Mouse (Mus musculus) heart, adult 8-10 months (tissue): ENCODE measurements around the gene Igbp1. TPM values are rescaled to one million over a fixed set of nuclear protein-coding genes. Genes with fewer than 3 reads are reported as not detected.

Experiments
- DNase-seq: peaks from one replicate; pipeline ENCODE4 v3.0.0; 2022; ENCODE audit warnings: low spot score
- total RNA-seq, 4 experiments: library from RNA; stranded (reverse); gene quantifications; 2 replicates each; pipeline ENCODE4 v1.2.4; 2022

Igbp1 gene
- total RNA-seq = 10 to 100 TPM; 38.5 to 44.6 (median 42.8) TPM

GRCm38 (mm10) chrX:100494068-100494978, at the start of gene Igbp1:
Igbp1 (plus strand) TSS chrX:100494291.
- peak; percentile 87 for DNase-seq

GRCm38 (mm10) chrX:100468047-100468446, 26.0 kb upstream of the Igbp1 start:
- DNase-seq = no peak

- DNase-seq = no peak
These were observed 24.0 kb upstream of the Igbp1 start for GRCm38 (mm10) chrX:100470126-100470525.

- peak; percentile 26 for DNase-seq
These were observed 22.6 kb upstream of the Igbp1 start for GRCm38 (mm10) chrX:100471491-100471890.

- peak; percentile 6 for DNase-seq
These were observed 18.4 kb upstream of the Igbp1 start for GRCm38 (mm10) chrX:100475569-100476223.

DNA sequence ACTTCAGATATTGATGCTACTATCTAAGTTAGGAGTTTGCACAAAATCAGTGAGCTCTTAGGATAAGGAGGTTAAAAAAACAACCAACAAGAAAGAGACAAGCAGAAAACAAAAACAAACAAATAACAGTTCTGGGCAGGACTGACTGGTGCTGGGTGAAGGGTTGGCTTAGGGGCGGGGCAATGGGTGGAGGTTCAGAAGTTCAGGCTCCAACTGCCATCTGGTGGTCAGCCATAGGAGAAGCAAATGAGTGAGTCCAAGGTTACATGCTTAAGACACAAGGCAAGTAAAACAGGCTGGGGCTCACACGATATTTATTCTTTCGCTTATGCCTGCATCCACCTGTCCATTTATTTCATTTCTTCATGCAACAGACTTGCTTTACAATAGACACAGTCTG, 13.8 kb upstream of the Igbp1 start:
- DNase-seq = peak; percentile 49

DNA sequence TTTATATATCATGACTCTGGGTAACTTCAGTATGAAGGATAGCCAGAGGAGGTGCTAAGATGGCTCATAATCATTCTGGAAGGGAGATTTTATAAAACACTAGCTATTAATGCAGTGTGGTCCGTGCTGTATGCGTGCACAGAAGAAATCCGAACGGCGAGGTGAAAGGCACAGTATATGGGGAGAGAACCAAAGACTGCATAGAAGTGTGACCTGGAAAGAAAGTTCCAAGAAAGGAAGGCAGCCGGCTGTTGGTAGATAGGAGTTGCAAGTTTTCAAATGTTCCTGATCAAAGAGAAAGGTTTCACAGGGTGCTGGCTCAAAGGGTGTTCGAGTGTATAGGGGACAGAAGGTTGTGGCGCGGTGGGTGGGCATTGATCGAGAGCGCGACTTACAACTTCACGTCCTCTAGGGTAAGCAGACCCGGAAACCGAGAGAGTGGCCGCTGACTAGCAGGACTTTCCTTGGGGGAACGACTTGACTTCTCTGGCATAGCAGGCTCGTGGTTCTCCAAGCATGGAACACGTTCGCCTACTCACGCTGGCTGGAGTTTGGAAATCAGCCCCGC, 507 bp upstream of the Igbp1 start:
- DNase-seq = no peak

DNA sequence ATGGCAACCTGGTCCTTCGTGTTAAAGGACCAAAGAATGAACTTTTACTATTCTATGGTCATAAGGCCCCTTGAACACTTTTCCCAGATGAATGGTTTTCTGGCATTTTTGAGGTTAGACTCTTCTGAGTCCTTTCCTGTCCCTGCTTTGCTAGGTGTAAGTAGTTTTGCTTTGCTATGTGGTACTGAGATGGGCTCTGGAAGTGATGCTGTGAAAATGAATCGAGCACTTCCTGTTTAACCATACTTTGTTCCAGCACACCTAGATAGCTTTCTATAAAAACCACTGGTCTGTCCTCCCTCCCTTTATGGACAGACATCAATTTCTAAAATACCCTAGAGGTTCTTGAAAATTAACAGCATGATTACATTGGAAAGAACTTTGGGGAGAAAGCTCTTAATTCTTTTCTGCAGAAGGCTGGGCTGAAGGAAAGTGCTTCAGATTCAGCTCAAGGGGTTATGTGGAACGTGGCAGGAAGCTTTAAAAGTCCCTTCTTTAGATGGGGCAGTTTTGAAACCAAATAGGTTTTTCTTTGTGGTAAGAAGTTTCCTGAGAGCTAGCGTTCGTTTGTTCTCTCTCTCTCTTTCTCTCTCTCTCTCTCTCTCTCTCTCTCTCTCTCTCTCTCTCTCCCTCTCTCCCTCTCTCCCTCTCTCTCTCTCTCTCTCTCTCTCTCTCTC, 10.2 kb downstream of the Igbp1 start:
- no peak for DNase-seq

DNA sequence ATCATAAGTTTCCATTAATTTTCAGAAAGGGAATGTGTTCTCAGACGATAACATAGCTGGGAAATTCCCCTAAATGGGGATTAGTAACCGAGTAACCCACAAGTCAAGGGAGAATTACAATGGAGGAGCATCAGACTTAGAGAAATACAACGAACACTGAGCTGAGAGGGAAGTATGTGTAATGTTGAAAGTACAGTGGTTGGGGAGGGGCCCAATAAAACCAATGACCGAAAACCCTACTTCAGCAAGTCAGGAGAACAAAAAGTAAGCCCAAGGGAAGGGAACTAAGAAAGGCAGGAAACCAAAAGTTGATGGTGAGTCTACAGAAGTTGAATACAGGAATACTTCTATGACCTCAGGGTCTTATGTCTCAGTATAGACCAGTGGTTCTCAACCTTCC, 14.1 kb downstream of the Igbp1 start:
- DNase-seq = peak; percentile 1

GRCm38 (mm10) chrX:100509921-100510320, 15.8 kb downstream of the Igbp1 start:
- no peak for DNase-seq

DNA sequence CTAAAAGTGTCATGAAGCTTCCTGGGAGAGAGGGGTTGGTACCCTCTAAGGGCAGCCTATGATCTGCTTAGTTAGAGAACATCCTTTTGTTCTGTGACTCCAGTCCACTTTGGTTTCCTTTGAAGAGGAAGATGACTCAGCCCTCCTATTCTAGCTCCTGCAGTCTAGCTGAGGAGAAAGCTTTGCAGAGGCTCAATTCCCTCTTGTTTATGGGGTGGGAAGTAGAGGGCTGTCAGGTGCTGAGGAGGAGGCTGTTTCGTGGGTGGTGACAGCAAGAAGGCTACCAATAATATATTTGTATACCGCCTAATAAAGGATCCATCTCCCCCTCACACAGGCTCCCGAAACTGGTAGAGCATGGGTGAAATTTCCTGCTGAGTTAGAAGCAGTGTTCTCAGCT, 22.6 kb downstream of the Igbp1 start:
- no peak for DNase-seq

GRCm38 (mm10) chrX:100517626-100518025, 23.5 kb downstream of the Igbp1 start:
- no peak for DNase-seq

DNA sequence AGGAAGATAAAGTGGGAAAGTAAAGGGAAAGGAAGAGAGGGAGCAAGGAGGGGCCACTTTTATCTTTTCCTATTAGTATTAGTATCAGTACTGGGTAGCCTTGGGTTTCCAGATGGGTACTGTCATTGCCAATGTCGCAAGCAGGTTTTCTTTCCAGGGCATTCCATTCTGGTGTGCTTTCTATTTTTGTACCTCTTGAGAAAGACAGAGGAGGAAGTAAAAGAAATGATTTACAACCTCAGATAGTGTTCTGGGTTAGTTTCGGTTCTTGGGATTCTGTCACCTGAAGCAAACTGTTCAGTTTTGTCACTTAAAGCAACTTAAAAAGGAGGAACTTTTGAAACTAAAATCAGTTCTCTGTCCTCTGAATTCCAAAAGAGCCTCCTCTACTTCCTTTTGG, 24.4 kb downstream of the Igbp1 start:
- DNase-seq = no peak

- no peak for DNase-seq
These were observed 30.4 kb downstream of the Igbp1 start, which contains the start of gene Dgat2l6 for GRCm38 (mm10) chrX:100524471-100524870. Dgat2l6 (plus strand) TSS chrX:100524838.

DNA sequence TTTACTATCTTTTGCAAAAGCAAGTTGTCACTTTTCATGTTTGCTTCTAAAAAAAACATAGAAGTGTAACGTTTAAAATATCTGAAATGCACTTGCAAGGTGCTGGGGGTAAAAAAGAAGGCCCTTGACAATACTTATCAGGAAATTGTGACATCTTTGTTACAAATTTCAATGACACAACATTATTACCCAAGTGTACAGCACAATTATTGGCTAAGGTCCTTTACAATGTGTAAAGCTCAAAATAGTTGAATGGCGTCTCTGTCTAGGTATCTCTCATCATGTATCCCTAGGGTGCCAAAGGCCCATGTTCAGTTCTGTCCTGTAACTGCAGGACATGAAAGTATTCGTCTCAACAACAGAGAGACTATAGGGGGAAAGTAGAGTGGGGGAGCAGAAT, 61.9 kb downstream of the Igbp1 start:
- no peak for DNase-seq

- DNase-seq = no peak
These were observed 71.6 kb downstream of the Igbp1 start for GRCm38 (mm10) chrX:100565696-100566095.

Other genes starting within 250 kb of the Igbp1 start
- gene Otud6a, start 65.3 kb upstream of the Igbp1 start, total RNA-seq = not detected
- under 1 TPM in 1 of 4 experiments, not detected in 3; 0.33 TPM for gene Awat2, start 51.6 kb upstream of the Igbp1 start, total RNA-seq
- not detected for gene Dgat2l6, start 30.5 kb downstream of the Igbp1 start, total RNA-seq
- not detected for gene Awat1, start 78.0 kb downstream of the Igbp1 start, total RNA-seq
- not detected for gene P2ry4, start 100.6 kb downstream of the Igbp1 start, total RNA-seq
- not detected for gene Arr3, start 111.2 kb downstream of the Igbp1 start, total RNA-seq
- gene Kif4, start 131.4 kb downstream of the Igbp1 start, total RNA-seq = under 1 TPM; 0.08 to 0.52 (median 0.38) TPM
- gene Pdzd11, start 132.3 kb downstream of the Igbp1 start, total RNA-seq = 10 to 100 TPM; 21.5 to 26.8 (median 25.9) TPM
- not detected for gene Gdpd2, start 235.6 kb downstream of the Igbp1 start, total RNA-seq